Mouse (Mus musculus): ENCODE results near the gene Gpr153. TPM values are rescaled to one million over a fixed set of nuclear protein-coding genes. Genes with fewer than 3 reads are reported as not detected.

Gene Gpr153
- polyA plus RNA-seq, 1 experiment from 2014 or later, result 8.5 TPM

GRCm38 (mm10) chr4:152244545-152245522, 29.2 kb upstream of the Gpr153 start:
- H3K36me3 ChIP-seq (ENCODE audit: control insufficient read depth, insufficient read depth, low read length), result no peaks in the 10 kb centered on the region
- no peaks in the 10 kb centered on the region for H3K4me1 ChIP-seq (replicated peaks; ENCODE audit: control insufficient read depth, insufficient read depth, low read length)
- WGBS, result 73% methylated on average over 11 of the region's 11 CpGs
- no peak overlapping the region for H3K9ac ChIP-seq (ENCODE audit: low read length)
- no peaks in the 10 kb centered on the region for H3K9me3 ChIP-seq (ENCODE audit: control insufficient read depth, low read length)
- no peak overlapping the region for H3K27ac ChIP-seq (ENCODE audit: low read length)
- no peak overlapping the region for H3K4me2 ChIP-seq (ENCODE audit: low read depth, low read length)
- no peaks in the 10 kb centered on the region for H3K27me3 ChIP-seq (ENCODE audit: control insufficient read depth, insufficient read depth, low read depth, low read length)
- no peak for ATAC-seq (ENCODE audit: low read depth)
- no peak overlapping the region for H3K4me3 ChIP-seq (ENCODE audit: low read length)

DNA sequence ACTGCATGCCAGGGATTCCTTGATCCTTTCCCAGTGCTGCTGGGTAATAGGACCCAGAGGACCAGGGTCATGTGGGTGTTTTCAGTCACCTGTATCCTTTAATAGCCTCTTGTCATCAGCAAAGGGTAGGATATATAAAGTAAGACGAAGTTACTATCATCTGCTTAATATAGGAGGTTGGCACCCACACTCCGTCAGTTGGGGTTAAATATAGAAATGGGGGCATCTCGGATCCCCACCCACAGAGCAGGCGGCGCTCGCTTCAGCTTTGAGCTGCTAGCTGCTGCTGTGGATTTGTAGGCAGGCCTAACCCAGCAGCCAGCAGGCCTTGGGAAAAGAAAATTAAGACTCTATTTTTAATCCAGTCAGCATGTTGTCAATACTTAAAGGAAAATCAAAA, 28.0 kb upstream of the Gpr153 start:
- Histone ChIP-seq H3K27ac (ENCODE audit: low read length) (no peak overlapping the region), H3K36me3 (ENCODE audit: control insufficient read depth, insufficient read depth, low read length) (no peaks in the 10 kb centered on the region), H3K4me3 (ENCODE audit: low read length) (no peak overlapping the region), H3K9ac (ENCODE audit: low read length) (no peak overlapping the region), H3K4me2 (ENCODE audit: low read depth, low read length) (no peak overlapping the region), H3K27me3 (ENCODE audit: control insufficient read depth, insufficient read depth, low read depth, low read length) (no peaks in the 10 kb centered on the region), H3K9me3 (ENCODE audit: control insufficient read depth, low read length) (no peaks in the 10 kb centered on the region), H3K4me1 (replicated peaks; ENCODE audit: control insufficient read depth, insufficient read depth, low read length) (no peaks in the 10 kb centered on the region)
- WGBS, result 78% methylated on average over 6 of the region's 6 CpGs
- no peak for ATAC-seq (ENCODE audit: low read depth)

DNA sequence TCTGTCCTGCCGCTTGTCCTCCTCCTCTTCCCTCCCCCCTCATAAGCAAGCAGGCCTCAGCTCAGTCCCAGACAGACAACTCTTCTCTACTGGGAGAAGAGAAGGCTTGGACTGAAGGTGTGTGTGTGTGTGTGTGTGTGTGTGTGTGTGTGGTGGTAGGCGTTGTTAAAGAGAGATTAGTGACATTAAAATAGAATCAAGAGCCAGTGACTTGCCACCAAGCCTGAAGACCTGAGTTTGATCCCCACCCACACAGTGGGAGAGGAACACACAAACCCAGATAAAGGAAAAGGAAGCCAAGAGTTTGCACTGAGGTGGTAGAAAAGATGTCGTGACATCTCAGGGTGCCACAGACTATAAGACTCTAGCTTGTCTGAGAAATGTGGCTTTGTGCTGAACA, 26.8 kb upstream of the Gpr153 start:
- H3K4me1 ChIP-seq (replicated peaks; ENCODE audit: control insufficient read depth, insufficient read depth, low read length), result no peaks in the 10 kb centered on the region

GRCm38 (mm10) chr4:152250615-152251014, 23.4 kb upstream of the Gpr153 start:
- H3K4me3 ChIP-seq (ENCODE audit: low read length), result no peak overlapping the region
- WGBS, result 76% methylated on average over 6 of the region's 6 CpGs
- H3K4me1 ChIP-seq (replicated peaks; ENCODE audit: control insufficient read depth, insufficient read depth, low read length), result no peaks in the 10 kb centered on the region
- H3K4me2 ChIP-seq (ENCODE audit: low read depth, low read length), result no peak overlapping the region
- H3K27ac ChIP-seq (ENCODE audit: low read length), result no peak overlapping the region
- no peaks in the 10 kb centered on the region for H3K27me3 ChIP-seq (ENCODE audit: control insufficient read depth, insufficient read depth, low read depth, low read length)
- no peak overlapping the region for H3K9ac ChIP-seq (ENCODE audit: low read length)
- no peaks in the 10 kb centered on the region for H3K9me3 ChIP-seq (ENCODE audit: control insufficient read depth, low read length)
- no peaks in the 10 kb centered on the region for H3K36me3 ChIP-seq (ENCODE audit: control insufficient read depth, insufficient read depth, low read length)
- ATAC-seq (ENCODE audit: low read depth), result no peak

More for the DNA sequence above, 26.8 kb upstream of the Gpr153 start:
- Histone ChIP-seq H3K4me2 (ENCODE audit: low read depth, low read length) (no peak overlapping the region), H3K27ac (ENCODE audit: low read length) (no peak overlapping the region), H3K9me3 (ENCODE audit: control insufficient read depth, low read length) (no peaks in the 10 kb centered on the region), H3K9ac (ENCODE audit: low read length) (no peak overlapping the region), H3K27me3 (ENCODE audit: control insufficient read depth, insufficient read depth, low read depth, low read length) (no peaks in the 10 kb centered on the region), H3K36me3 (ENCODE audit: control insufficient read depth, insufficient read depth, low read length) (no peaks in the 10 kb centered on the region), H3K4me3 (ENCODE audit: low read length) (no peak overlapping the region)
- WGBS, result 51% methylated on average over 3 of the region's 3 CpGs
- no peak for ATAC-seq (ENCODE audit: low read depth)

DNA sequence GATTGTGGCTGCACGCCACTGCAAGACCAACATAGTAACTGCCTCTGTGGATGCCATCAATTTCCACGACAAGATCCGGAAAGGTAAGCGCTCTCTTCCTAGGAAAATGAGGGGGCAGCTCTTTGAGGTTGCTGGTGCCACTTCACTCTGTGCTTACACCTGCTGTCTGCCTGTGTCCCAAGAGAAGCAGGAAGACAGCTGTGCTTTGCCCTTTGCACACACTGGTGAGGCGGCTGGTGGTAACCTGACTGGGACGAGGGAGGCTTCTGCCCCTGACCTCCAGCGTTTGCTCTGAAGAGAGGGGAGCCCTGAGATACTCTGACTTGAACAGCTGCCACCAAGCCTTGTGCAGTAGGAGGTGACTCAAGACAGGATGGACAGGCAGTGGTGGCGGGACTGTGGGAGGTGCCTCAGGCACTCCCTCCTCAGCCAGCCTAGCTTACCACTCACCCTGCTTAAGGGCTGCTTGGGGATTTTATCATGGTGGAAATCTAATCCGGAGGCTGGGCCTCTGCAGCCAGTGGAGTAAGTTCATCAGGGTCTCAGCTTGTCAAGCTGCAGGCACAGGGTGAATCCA, 20.8 kb upstream of the Gpr153 start:
- ATAC-seq (ENCODE audit: low read depth), result no peak
- Histone ChIP-seq H3K9ac (ENCODE audit: low read length) (no peak overlapping the region), H3K27ac (ENCODE audit: low read length) (no peak overlapping the region), H3K27me3 (ENCODE audit: control insufficient read depth, insufficient read depth, low read depth, low read length) (no peaks in the 10 kb centered on the region), H3K4me3 (ENCODE audit: low read length) (no peak overlapping the region), H3K4me2 (ENCODE audit: low read depth, low read length) (no peak overlapping the region), H3K36me3 (ENCODE audit: control insufficient read depth, insufficient read depth, low read length) (no peaks in the 10 kb centered on the region), H3K9me3 (ENCODE audit: control insufficient read depth, low read length) (no peaks in the 10 kb centered on the region), H3K4me1 (replicated peaks; ENCODE audit: control insufficient read depth, insufficient read depth, low read length) (no peaks in the 10 kb centered on the region; the same call in 1 of the 2 replicates)
- WGBS, result 58% methylated on average over 9 of the region's 9 CpGs

DNA sequence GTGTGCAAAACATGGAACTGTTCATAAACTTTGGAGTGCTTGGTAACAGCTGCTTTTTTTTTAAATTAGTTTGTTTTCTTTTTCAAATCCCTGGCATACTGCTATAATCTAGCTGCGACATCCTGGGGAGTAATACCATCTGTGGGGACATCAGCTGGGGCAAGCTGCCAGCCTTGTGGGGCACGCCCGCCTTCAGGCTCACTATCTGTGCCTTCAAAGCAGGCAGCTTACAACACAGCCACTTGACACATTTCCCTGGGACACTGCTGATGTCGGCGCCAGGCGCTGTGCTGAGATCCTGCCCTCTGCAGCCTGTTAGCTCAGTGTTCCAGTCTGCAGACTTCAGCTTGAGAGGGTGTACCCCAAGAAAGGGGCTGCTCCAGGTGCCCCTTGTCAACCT, 17.0 kb upstream of the Gpr153 start:
- H3K4me3 ChIP-seq (ENCODE audit: low read length), result no peak overlapping the region
- H3K27me3 ChIP-seq (ENCODE audit: control insufficient read depth, insufficient read depth, low read depth, low read length), result no peaks in the 10 kb centered on the region
- H3K9ac ChIP-seq (ENCODE audit: low read length), result no peak overlapping the region
- no peaks in the 10 kb centered on the region for H3K9me3 ChIP-seq (ENCODE audit: control insufficient read depth, low read length)
- H3K36me3 ChIP-seq (ENCODE audit: control insufficient read depth, insufficient read depth, low read length), result no peaks in the 10 kb centered on the region; the same call in 1 of the 2 replicates
- 0 out of 2 replicates have a peak overlapping the region, but pooled peaks have one; percentile 1 for H3K27ac ChIP-seq (ENCODE audit: low read length)
- 26% methylated on average over 6 of the region's 6 CpGs for WGBS
- no peak overlapping the region for H3K4me2 ChIP-seq (ENCODE audit: low read depth, low read length)
- peak; percentile 77 for ATAC-seq (ENCODE audit: low read depth)
- H3K4me1 ChIP-seq (replicated peaks; ENCODE audit: control insufficient read depth, insufficient read depth, low read length), result no peaks in the 10 kb centered on the region; the same call in 1 of the 2 replicates

GRCm38 (mm10) chr4:152260451-152260850, 13.6 kb upstream of the Gpr153 start:
- no peak overlapping the region for H3K4me3 ChIP-seq (ENCODE audit: low read length)
- ATAC-seq (ENCODE audit: low read depth), result no peak
- 81% methylated on average over 8 of the region's 8 CpGs for WGBS
- no peak overlapping the region for H3K27ac ChIP-seq (ENCODE audit: low read length)
- no peaks in the 10 kb centered on the region for H3K27me3 ChIP-seq (ENCODE audit: control insufficient read depth, insufficient read depth, low read depth, low read length)
- no peaks in the 10 kb centered on the region for H3K9me3 ChIP-seq (ENCODE audit: control insufficient read depth, low read length)
- H3K36me3 ChIP-seq (ENCODE audit: control insufficient read depth, insufficient read depth, low read length), result peaks cover 2% of the 10 kb centered on the region; the same call in 1 of the 2 replicates
- no peak overlapping the region for H3K9ac ChIP-seq (ENCODE audit: low read length)
- H3K4me2 ChIP-seq (ENCODE audit: low read depth, low read length), result no peak overlapping the region
- H3K4me1 ChIP-seq (replicated peaks; ENCODE audit: control insufficient read depth, insufficient read depth, low read length), result peaks cover 5% of the 10 kb centered on the region

DNA sequence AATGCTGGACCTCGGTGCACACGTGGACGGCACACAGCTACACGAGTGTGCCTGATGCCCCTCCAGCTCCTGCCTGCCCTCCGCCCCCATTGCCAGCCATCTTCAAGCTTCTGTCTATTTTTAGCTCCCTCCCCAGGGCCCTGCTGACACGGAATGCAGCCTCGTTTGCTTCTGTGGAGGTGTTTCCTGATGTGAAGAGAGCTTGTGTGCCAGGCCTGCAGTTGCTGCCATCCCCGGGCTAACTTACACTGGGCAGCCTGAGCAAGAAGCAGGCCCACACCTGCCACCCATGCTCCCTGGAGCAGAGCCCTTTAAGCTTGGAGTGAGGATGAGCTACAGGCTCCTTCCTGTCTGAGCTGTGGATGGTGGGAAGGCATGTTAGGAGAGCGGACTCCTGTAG, 11.8 kb upstream of the Gpr153 start:
- WGBS, result 37% methylated on average over 9 of the region's 9 CpGs
- H3K9ac ChIP-seq (ENCODE audit: low read length), result no peak overlapping the region
- peaks cover 2% of the 10 kb centered on the region; the same call in 1 of the 2 replicates for H3K36me3 ChIP-seq (ENCODE audit: control insufficient read depth, insufficient read depth, low read length)
- H3K4me1 ChIP-seq (replicated peaks; ENCODE audit: control insufficient read depth, insufficient read depth, low read length), result peaks cover 7% of the 10 kb centered on the region
- no peaks in the 10 kb centered on the region for H3K27me3 ChIP-seq (ENCODE audit: control insufficient read depth, insufficient read depth, low read depth, low read length)
- no peak overlapping the region for H3K27ac ChIP-seq (ENCODE audit: low read length)
- H3K4me3 ChIP-seq (ENCODE audit: low read length), result no peak overlapping the region
- no peak for ATAC-seq (ENCODE audit: low read depth)
- no peaks in the 10 kb centered on the region for H3K9me3 ChIP-seq (ENCODE audit: control insufficient read depth, low read length)
- no peak overlapping the region for H3K4me2 ChIP-seq (ENCODE audit: low read depth, low read length)

- no peak overlapping the region for H3K4me2 ChIP-seq (ENCODE audit: low read depth, low read length)
- H3K27me3 ChIP-seq (ENCODE audit: control insufficient read depth, insufficient read depth, low read depth, low read length), result no peaks in the 10 kb centered on the region
- peaks cover 2% of the 10 kb centered on the region; the same call in 1 of the 2 replicates for H3K36me3 ChIP-seq (ENCODE audit: control insufficient read depth, insufficient read depth, low read length)
- WGBS, result 53% methylated on average over 9 of the region's 9 CpGs
- ATAC-seq (ENCODE audit: low read depth), result no peak
- no peaks in the 10 kb centered on the region for H3K9me3 ChIP-seq (ENCODE audit: control insufficient read depth, low read length)
- H3K9ac ChIP-seq (ENCODE audit: low read length), result no peak overlapping the region; the same call in 1 of the 2 replicates
- no peak overlapping the region for H3K4me3 ChIP-seq (ENCODE audit: low read length)
- H3K27ac ChIP-seq (ENCODE audit: low read length), result no peak overlapping the region
- H3K4me1 ChIP-seq (replicated peaks; ENCODE audit: control insufficient read depth, insufficient read depth, low read length), result peaks cover 12% of the 10 kb centered on the region
These were observed 10.9 kb upstream of the Gpr153 start for GRCm38 (mm10) chr4:152263089-152263488.

Data from lung, embryonic 16.5 days (tissue).